Mouse (Mus musculus) C2C12 (cell line): ENCODE measurements around the gene 6430548M08Rik. TPM values are rescaled to one million over a fixed set of nuclear protein-coding genes. Genes with fewer than 3 reads are reported as not detected.

Experiments used
- H3K27me3 ChIP-seq: one replicate; pipeline ENCODE4 v1.6.1; 2011; ENCODE audit not compliant: control insufficient read depth, insufficient read depth, insufficient read length
- H3K36me3 ChIP-seq: one replicate; pipeline ENCODE4 v1.6.1; 2011; ENCODE audit not compliant: control insufficient read depth, insufficient read depth
- H3K4me3 ChIP-seq: one replicate; pipeline ENCODE4 v1.5.1; 2011; ENCODE audit warnings: mild to moderate bottlenecking, control low read depth; ENCODE audit not compliant: poor library complexity, insufficient read depth, severe bottlenecking
- H3K79me2 ChIP-seq: one replicate; pipeline ENCODE4 v1.6.1; 2011; ENCODE audit not compliant: control insufficient read depth, insufficient read depth
- H3K79me3 ChIP-seq: one replicate; pipeline ENCODE4 v1.6.1; 2011; ENCODE audit warnings: low read depth, control low read depth
- H3ac ChIP-seq: one replicate; pipeline ENCODE3; 2011; ENCODE audit warnings: low read depth; ENCODE audit not compliant: control insufficient read depth, insufficient read length
- CEBPB ChIP-seq: IDR thresholded peaks from one replicate; pipeline ENCODE4 v1.6.1; 2011; ENCODE audit warnings: low read depth, mild to moderate bottlenecking, control low read depth, moderate library complexity
- CTCF ChIP-seq: IDR thresholded peaks from one replicate; pipeline ENCODE4 v1.5.1; 2011; ENCODE audit not compliant: control insufficient read depth, insufficient read depth, insufficient read length
- FOSL1 ChIP-seq: IDR thresholded peaks from one replicate; pipeline ENCODE4 v1.8.0; 2011; ENCODE audit warnings: mild to moderate bottlenecking, low read length; ENCODE audit not compliant: poor library complexity, insufficient read depth, severe bottlenecking
- MAX ChIP-seq: IDR thresholded peaks from one replicate; pipeline ENCODE4 v1.6.1; 2011; ENCODE audit warnings: mild to moderate bottlenecking, control low read depth
- MYOD1 ChIP-seq: IDR thresholded peaks from one replicate; pipeline ENCODE4 v1.6.1; 2011; ENCODE audit warnings: low read depth; ENCODE audit not compliant: control insufficient read depth, insufficient read length
- MYOG ChIP-seq: IDR thresholded peaks from one replicate; pipeline ENCODE4 v1.6.1; 2011; ENCODE audit not compliant: control insufficient read depth, insufficient read length; ENCODE audit errors: extremely low read depth
- USF1 ChIP-seq: IDR thresholded peaks from one replicate; pipeline ENCODE4 v1.6.1; 2011; ENCODE audit warnings: low read depth, mild to moderate bottlenecking, control low read depth, moderate library complexity
- polyA plus RNA-seq: library from polyadenylated mRNA; unstranded; fragments of >200 nt; fragmentation: generic; extraction: Trizol; gene quantifications from one replicate; pipeline ENCODE4 v1.2.1, GENCODE M21; 2012; ENCODE audit warnings: missing spikeins

Gene 6430548M08Rik
- polyA plus RNA-seq, 1 experiment, result 3.5 TPM

DNA sequence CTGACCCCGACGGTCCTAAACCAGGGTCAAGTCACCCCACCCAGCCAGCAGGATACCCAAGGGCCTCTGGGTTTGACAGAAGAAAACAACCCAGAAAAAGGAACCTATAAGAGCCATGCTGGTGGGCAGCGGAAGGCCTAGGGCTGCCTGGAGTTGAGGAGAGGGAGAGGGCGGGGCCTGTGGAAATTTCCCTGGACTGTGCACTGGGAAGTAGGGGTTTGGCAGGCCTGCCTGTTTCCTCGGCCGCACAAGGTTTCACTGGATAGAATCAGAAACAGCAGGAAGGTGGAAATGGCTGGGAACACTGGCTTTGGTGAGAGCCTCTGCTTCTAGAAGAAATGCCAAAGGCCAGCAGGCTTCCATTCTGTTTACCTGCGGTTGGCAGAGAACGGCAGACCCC lies 41.1 kb upstream of the 6430548M08Rik start:
- Histone ChIP-seq H3K4me3 (no peak overlapping the region), H3K79me3 (no peaks in the 10 kb centered on the region), H3ac (no peak overlapping the region), H3K27me3 (peaks cover 4% of the 10 kb centered on the region), H3K79me2 (no peaks in the 10 kb centered on the region), H3K36me3 (no peaks in the 10 kb centered on the region)
- TF ChIP-seq FOSL1, result no peak
- no peak for TF ChIP-seq MAX
- TF ChIP-seq CEBPB, result no peak
- TF ChIP-seq USF1, result no peak
- TF ChIP-seq MYOD1, result no peak
- TF ChIP-seq CTCF, result no peak
- no peak for TF ChIP-seq MYOG

DNA sequence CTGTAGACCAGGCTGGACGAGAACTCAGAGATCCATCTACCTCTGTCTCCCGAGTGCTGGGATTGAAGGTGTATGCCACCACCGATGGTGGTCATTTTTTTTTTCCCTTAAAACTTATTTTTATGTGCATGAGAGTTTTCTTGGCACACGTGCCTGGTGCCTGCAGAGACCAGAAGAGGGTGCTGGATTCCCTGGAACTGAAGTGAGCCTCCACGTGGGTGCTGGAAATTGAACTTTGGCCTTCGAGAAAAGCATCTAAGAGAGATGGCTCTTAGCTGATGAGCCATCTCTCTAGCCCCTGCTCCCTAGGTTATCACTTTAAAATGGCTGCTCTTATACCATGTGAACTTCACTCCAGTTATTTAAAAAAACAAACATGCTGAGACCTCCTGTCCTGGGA lies 39.4 kb upstream of the 6430548M08Rik start:
- Histone ChIP-seq H3K79me2 (no peaks in the 10 kb centered on the region), H3K27me3 (no peaks in the 10 kb centered on the region), H3K79me3 (no peaks in the 10 kb centered on the region), H3K4me3 (no peak overlapping the region), H3K36me3 (no peaks in the 10 kb centered on the region), H3ac (no peak overlapping the region)
- TF ChIP-seq MYOG (no peak), CTCF (no peak), USF1 (no peak), CEBPB (no peak), MYOD1 (no peak), MAX (no peak), FOSL1 (no peak)

DNA sequence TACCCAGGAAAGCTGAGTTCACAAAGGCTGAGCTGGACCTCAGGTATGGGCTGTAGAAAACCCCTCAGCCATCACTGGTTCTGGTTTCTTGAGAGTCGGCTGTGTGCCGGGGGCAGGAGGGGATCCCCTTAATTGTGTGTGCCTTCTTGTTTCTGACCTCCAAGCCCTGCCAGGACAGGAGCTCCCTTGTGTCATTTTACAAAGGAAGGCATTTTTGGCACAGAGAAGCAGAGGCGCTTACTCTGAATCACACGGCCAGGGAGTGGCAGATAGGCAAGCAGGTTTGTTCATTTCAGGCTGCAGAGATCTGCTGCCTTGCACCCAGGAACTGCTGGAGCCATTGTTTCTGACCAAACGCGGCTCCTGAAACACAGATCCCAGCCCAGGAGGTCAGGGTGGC lies 38.6 kb upstream of the 6430548M08Rik start:
- H3ac ChIP-seq, result no peak overlapping the region
- no peaks in the 10 kb centered on the region for H3K36me3 ChIP-seq
- TF ChIP-seq MAX, result no peak
- TF ChIP-seq CTCF, result no peak
- TF ChIP-seq MYOG, result no peak
- no peaks in the 10 kb centered on the region for H3K27me3 ChIP-seq
- H3K79me2 ChIP-seq, result no peaks in the 10 kb centered on the region
- no peaks in the 10 kb centered on the region for H3K79me3 ChIP-seq
- no peak overlapping the region for H3K4me3 ChIP-seq

DNA sequence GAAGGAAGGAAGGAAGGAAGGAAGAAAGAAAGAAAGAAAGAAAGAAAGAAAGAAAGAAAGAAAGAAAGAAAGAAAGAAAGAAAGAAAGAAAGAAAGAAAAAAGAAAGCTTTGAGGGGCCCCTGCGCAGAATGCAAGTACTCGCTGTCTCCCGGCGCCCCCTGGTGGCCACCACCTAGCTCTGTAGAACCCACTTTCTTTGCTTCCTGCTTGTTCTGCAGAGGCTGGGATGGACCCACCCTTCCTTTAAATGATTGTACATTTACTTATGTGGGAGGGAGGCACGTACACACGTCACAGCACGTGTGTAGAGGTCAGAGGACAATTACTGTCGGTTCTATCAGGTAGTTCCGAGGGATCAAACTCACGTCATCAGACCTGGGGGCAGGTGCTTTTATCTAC lies 35.9 kb upstream of the 6430548M08Rik start:
- Histone ChIP-seq H3K4me3 (no peak overlapping the region), H3K79me2 (no peaks in the 10 kb centered on the region), H3ac (no peak overlapping the region), H3K27me3 (no peaks in the 10 kb centered on the region), H3K36me3 (peaks cover 5% of the 10 kb centered on the region), H3K79me3 (no peaks in the 10 kb centered on the region)
- TF ChIP-seq USF1, result no peak
- no peak for TF ChIP-seq MYOG
- no peak for TF ChIP-seq FOSL1
- no peak for TF ChIP-seq CEBPB
- TF ChIP-seq MAX, result no peak
- peak; percentile 64 for TF ChIP-seq CTCF
- no peak for TF ChIP-seq MYOD1

DNA sequence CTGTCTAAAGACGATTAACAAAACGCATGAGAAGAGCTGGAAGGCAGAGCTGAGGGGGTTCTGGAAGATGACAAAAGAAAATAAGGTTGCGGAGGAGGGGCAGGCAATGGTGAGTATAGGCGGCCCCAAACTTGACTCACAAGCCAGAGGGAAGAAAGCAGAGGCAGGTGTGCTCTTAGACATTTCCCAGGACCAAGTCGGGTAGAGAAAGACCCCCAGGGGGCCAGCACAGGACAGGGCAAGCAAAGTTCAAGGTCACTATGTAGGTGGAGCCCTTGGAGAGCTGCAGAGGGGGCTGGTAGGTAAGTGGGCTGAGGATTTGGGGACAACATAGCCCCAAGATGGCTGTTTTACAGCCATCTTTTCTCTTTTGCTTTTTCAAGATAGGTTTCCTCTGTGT lies 34.6 kb upstream of the 6430548M08Rik start:
- H3K36me3 ChIP-seq, result peaks cover 8% of the 10 kb centered on the region
- no peaks in the 10 kb centered on the region for H3K79me2 ChIP-seq
- H3K79me3 ChIP-seq, result no peaks in the 10 kb centered on the region
- no peak overlapping the region for H3ac ChIP-seq
- TF ChIP-seq USF1 (no peak), CEBPB (no peak), MAX (no peak), CTCF (no peak), MYOD1 (no peak), FOSL1 (no peak), MYOG (no peak)
- H3K27me3 ChIP-seq, result no peaks in the 10 kb centered on the region
- H3K4me3 ChIP-seq, result no peak overlapping the region

DNA sequence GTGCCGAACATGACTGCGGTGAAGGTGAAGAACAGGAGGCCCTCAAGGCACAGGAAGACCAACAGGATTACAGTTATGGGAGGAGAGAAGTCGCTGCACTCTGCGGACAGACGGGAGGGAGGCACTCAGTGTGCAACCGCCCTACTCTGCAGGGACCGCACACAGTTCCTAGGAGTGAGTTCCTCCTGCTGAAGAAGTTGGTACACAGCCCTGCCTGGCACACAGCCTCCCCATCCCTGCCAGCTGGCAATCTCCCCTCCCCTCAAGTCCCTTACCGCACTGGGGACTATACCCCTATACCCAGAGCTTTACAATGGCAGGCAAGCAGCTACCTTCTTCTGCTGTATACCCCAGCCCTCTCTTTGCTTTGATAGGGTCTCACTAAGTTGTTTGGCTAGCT lies 30.7 kb upstream of the 6430548M08Rik start:
- no peaks in the 10 kb centered on the region for H3K79me2 ChIP-seq
- H3K79me3 ChIP-seq, result no peaks in the 10 kb centered on the region
- H3ac ChIP-seq, result no peak overlapping the region
- peaks cover 27% of the 10 kb centered on the region for H3K36me3 ChIP-seq
- no peaks in the 10 kb centered on the region for H3K27me3 ChIP-seq
- TF ChIP-seq FOSL1 (no peak), MYOG (no peak), USF1 (no peak), MYOD1 (no peak), CTCF (no peak), CEBPB (no peak), MAX (no peak)
- no peak overlapping the region for H3K4me3 ChIP-seq
